Mouse (Mus musculus) megakaryocyte-erythroid progenitor cell, adult 5-6 weeks (primary cell): ENCODE data around the gene Aox3. TPM values are rescaled to one million over a fixed set of nuclear protein-coding genes. Genes with fewer than 3 reads are reported as not detected.
A peak's percentile ranks its signal among the peaks of the same experiment; 100 is the strongest.

ENCODE experiments used
- ATAC-seq: replicated peaks from 2 replicates; pipeline ENCODE4 v1.8.0; 2016; ENCODE audit warnings: mild to moderate bottlenecking, inconsistent platforms; ENCODE audit not compliant: severe bottlenecking, poor library complexity, low FRiP score, low TSS enrichment
- total RNA-seq, 2 experiments: library from RNA; stranded (forward) in 1 of 2; stranded (reverse) in 1 of 2; fragments of 200-1000, 215-1000 nt in 1 of 2; fragments of >200 nt in 1 of 2; fragmentation: Nextera tagmentation in 1 of 2; gene quantifications; 2 replicates each; pipeline ENCODE4 v1.2.3; 2014 to 2017

Aox3 gene
- not detected in 2 replicates for total RNA-seq (2014; fragmentation: Nextera tagmentation)
- not detected in 2 replicates for total RNA-seq (2017)

DNA sequence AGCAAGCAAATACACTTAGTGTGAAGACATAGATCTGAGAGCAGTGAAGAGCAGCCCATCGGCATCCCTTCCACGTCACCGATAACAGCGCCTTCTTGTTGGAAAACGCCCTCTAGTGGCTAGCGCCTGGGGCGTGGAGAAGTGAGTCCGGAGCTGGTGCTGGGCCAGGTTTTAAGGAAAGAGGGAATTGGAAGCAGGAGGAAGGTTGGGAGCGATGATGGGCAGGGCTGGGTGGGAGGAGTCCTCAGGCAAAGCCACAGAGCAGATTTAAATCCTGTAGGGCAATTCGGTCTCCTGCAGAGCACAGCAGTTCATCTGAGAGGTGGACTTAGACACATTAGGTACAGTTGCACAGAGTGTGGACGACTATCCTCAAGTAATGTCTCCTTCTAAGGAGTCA is at the start of gene Aox3:
Gene Aox3 (plus strand): TSS at position 251 of the 400 bp plus-strand sequence.
- peak; percentile 68; the same call in 1 of the 2 replicates for ATAC-seq

DNA sequence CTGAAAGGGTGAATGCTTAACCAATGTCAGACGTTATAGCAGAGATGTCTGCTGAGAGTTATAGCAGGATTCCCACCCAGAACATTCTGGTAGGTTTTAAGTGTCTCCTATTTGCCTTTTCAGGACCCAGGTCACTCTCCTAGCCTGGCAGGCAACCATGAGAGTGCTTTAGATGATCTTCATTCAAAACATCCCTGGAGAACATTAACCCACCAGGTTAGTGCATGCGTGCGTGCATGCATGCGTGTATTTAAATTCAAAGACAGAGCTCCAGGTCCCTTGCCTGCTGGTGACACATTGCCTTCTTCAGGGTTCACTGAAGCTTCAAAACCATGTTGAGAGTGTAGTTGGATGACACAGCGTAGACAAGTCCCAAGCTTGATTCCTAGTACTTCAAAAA is 47.8 kb upstream of the Aox3 start:
- ATAC-seq, result no peak

GRCm38 (mm10) chr1:58065606-58066005 is 47.3 kb upstream of the Aox3 start:
- no peak for ATAC-seq

DNA sequence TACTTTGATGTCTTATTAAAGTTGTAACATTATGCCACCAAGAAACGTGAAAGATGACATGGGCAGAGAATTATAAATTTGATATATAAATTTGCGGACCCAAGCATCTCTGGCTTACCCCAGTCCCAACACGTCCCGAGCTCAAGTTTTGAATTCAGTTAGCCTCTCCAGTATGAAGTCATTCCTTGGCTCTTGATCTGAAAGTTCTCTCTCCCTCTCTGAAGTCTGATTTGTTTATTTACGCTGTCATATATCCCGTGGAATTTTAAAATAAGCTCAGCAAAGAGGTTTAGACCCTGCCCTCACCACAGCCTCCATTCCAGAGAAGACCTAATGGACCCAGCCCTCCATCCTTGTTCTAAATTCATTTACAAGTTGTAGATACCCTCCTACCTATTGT is 43.7 kb upstream of the Aox3 start:
- ATAC-seq, result no peak

DNA sequence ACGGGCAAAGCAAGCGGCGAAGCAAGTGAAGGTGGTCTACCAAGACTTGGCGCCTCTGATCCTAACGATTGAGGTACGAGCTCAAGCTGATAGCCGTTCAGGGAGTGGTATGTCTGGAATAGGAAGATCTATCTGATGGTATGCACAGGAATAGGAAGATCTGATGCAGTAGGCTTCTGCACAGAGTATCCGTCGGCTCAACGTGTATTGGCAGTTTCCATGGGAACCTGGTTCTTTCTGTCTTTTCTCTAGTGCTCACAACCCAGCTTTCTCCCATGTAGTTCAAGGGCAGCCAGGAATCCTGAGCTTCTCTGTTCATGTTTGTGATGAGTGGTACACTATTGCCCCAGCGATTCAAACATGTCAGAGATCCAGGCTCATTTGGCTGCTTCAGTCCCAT is 42.8 kb upstream of the Aox3 start:
- no peak for ATAC-seq

- ATAC-seq, result no peak
Measured at GRCm38 (mm10) chr1:58071006-58071405, 41.9 kb upstream of the Aox3 start.

- ATAC-seq, result no peak
Measured at GRCm38 (mm10) chr1:58071509-58071908, 41.4 kb upstream of the Aox3 start.

GRCm38 (mm10) chr1:58072416-58072815 is 40.5 kb upstream of the Aox3 start:
- ATAC-seq, result no peak

DNA sequence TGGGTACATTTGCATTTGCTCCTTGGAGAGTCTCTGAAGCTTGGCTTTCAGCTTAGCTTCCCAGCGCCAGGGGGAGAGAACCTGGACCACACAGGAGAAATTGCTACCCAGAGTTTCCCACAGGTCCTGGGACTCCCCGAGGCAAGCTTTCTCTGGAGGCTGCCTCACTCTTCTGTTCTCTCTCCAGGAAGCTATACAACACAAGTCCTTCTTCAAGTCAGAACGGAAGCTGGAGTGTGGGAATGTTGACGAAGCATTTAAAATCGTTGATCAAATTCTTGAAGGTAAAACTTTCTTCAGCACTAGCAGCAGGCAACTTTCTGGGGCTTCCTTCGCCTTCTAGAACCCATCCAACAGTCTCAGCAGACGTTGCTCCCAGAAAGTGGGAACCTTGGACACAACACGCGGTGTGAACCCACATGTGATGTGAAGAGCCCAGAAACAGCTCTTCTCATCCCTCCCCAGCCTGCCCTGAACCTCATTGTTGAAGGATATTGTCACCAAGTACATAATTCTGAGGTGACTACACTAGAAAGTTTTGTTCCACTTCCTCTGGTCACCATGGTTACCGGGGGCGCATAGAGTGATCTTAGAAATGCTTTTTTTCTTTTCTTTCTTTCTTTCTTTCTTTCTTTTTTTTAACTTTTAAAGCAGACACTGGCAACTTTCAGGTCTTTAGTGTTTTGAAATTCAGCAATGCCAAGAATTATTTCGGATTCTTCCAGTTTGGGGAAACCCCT is 39.8 kb upstream of the Aox3 start:
- ATAC-seq, result no peak

DNA sequence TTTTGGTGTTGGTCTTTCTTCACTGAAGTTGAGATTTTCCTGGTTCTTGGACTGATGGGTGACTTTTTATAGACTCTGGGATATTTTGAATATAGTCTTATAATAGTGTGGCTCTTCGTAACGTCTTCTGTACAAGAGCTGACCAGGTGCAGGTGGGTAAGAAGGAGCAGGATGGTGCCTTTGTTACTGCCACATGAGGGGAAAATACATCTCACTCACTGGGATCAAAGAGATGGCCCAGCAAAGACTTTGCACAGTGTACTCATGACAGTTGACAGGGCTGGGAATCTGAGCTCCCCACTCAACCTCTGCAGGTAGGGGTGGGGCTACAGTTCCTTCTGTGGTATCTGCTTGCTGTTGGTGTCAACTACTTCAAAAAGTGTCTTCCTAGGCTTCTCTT is 38.7 kb upstream of the Aox3 start:
- no peak for ATAC-seq

GRCm38 (mm10) chr1:58077882-58078281 is 35.0 kb upstream of the Aox3 start:
- no peak for ATAC-seq

DNA sequence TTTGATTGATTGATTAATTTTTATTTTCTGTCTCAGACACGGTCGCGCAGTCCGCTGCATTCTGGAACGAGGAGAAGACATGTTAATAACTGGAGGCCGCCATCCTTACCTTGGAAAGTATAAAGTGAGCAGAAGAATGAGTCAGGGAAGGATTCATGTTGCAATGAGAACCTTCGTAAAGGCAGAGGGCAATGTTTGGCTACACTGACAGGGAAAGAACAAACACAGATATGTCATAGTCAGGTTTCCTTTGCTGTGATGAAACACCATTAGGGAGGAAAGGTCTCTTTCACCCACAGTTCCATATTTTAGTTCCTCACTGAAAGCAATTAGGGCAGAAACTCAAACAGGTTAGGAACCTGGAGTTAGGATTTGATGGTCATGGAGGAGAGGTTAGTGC is 34.5 kb upstream of the Aox3 start:
- no peak for ATAC-seq

GRCm38 (mm10) chr1:58079689-58080088 is 33.2 kb upstream of the Aox3 start:
- no peak for ATAC-seq

GRCm38 (mm10) chr1:58080446-58080845 is 32.5 kb upstream of the Aox3 start:
- ATAC-seq, result no peak

GRCm38 (mm10) chr1:58081356-58081755 is 31.6 kb upstream of the Aox3 start:
- ATAC-seq, result no peak

- no peak for ATAC-seq
Measured at GRCm38 (mm10) chr1:58089316-58089715, 23.6 kb upstream of the Aox3 start.

DNA sequence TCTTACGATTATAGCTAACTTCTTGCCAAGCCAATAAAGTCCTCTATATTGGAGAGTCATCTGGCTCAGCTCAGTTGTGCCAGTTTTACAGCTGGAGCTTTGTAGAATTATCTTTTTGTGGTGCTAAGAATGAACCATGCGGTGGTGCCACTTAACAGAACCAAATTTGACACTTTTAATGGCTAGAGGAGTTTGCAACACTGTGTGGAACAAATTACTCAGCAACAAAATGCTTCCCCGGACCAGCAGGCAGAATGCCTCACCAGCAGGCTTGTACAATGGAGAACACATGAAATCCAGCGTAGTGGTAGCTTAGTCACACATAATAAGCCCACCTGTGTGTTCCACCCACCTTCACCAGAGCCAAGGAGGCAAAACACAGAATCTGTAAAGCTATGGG is 22.7 kb upstream of the Aox3 start:
- ATAC-seq, result no peak

DNA sequence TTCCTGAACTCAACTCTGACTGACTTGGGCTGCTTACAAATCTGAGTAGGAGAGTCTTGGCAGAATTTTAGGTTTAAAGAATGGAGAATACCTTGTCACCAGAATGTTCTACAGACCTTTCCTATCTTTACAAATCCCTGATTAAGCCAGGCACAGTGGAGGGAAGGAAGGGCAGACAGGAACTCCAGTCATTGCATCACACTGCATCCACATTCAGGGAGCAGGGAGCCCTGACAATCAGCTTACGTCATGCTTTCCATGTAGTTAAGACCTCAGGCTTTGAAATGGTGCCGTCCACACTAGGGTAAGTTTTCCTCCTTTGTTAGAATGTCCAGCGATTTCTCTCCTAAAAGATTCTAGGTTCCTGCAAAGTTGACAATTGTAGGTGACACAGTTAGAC is 21.7 kb upstream of the Aox3 start:
- ATAC-seq, result no peak

DNA sequence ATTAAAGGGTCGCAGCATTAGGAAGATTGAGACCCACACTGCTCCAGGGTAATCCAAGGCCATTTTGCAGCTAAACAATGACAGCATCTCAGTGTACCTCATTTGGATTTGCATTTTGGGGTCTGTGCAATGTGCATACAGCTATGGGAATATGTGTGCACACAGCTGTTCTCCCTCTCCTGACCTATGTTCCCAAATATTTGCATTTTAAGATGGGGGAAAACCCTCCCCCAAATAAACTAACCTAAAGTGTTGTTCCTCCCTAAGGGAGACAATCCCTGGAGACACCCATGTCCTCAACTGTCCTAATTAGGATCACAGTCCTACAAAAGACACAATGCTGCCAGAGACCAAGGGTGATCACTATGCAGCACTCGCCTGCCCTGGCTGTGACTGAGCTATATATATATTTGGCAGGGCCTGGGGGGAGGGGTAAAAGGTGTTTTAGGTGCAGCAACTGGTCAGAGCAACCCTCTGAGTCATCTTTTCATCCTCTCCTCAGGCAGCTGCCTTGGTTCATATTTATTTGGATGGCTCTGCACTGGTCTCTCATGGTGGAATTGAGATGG is 20.9 kb upstream of the Aox3 start:
- no peak for ATAC-seq

GRCm38 (mm10) chr1:58097338-58097737 is 15.6 kb upstream of the Aox3 start:
- no peak for ATAC-seq

- ATAC-seq, result no peak
Measured at GRCm38 (mm10) chr1:58099119-58099518, 13.8 kb upstream of the Aox3 start.
